Mouse (Mus musculus): ENCODE results near the gene Nagpa. TPM values are rescaled to one million over a fixed set of nuclear protein-coding genes. Genes with fewer than 3 reads are reported as not detected.

Gene Nagpa
- polyA plus RNA-seq, 1 experiment, result 27.7 TPM

Other genes with a start within 250 kb of the Nagpa start
- gene Anks3, start 239.8 kb downstream of the Nagpa start, polyA plus RNA-seq (2012; rRNA removed), result 48.1 and 58.8 TPM in 2 replicates
- 1.1 and 2.1 TPM in 2 replicates for gene Sept12, start 206.2 kb downstream of the Nagpa start, polyA plus RNA-seq (2012; rRNA removed)
- gene Smim22, start 196.7 kb downstream of the Nagpa start, polyA plus RNA-seq (2012; rRNA removed), result 73.8 and 89.8 TPM in 2 replicates
- gene Rogdi, start 190.5 kb downstream of the Nagpa start, polyA plus RNA-seq (2012; rRNA removed), result 161 and 182 TPM in 2 replicates
- 68.0 and 80.6 TPM in 2 replicates for gene Glyr1, start 154.1 kb downstream of the Nagpa start, polyA plus RNA-seq (2012; rRNA removed)
- 32.0 and 38.2 TPM in 2 replicates for gene Ubn1, start 154.0 kb downstream of the Nagpa start, polyA plus RNA-seq (2012; rRNA removed)
- gene Ppl, start 71.6 kb downstream of the Nagpa start, polyA plus RNA-seq (2012; rRNA removed), result 4.3 and 9.2 TPM in 2 replicates
- gene Sec14l5, start 56.9 kb downstream of the Nagpa start, polyA plus RNA-seq (2012; rRNA removed), result 0.68 and 0.74 TPM in 2 replicates
- gene AU021092, start 18.3 kb upstream of the Nagpa start, polyA plus RNA-seq (2012; rRNA removed), result 13.1 and 15.2 TPM in 2 replicates
- 59.8 and 67.9 TPM in 2 replicates for gene Alg1, start 29.6 kb upstream of the Nagpa start, polyA plus RNA-seq (2012; rRNA removed)
- gene Eef2kmt, start 52.0 kb upstream of the Nagpa start, polyA plus RNA-seq (2012; rRNA removed), result 69.7 and 80.6 TPM in 2 replicates

Data from gonadal fat pad, adult 2 months (tissue).